Mouse (Mus musculus): ENCODE measurements around the gene Cuedc1. TPM values are rescaled to one million over a fixed set of nuclear protein-coding genes. Genes with fewer than 3 reads are reported as not detected.

The Cuedc1 gene
- polyA plus RNA-seq, 1 experiment from 2014 or later = 31.1 TPM

DNA sequence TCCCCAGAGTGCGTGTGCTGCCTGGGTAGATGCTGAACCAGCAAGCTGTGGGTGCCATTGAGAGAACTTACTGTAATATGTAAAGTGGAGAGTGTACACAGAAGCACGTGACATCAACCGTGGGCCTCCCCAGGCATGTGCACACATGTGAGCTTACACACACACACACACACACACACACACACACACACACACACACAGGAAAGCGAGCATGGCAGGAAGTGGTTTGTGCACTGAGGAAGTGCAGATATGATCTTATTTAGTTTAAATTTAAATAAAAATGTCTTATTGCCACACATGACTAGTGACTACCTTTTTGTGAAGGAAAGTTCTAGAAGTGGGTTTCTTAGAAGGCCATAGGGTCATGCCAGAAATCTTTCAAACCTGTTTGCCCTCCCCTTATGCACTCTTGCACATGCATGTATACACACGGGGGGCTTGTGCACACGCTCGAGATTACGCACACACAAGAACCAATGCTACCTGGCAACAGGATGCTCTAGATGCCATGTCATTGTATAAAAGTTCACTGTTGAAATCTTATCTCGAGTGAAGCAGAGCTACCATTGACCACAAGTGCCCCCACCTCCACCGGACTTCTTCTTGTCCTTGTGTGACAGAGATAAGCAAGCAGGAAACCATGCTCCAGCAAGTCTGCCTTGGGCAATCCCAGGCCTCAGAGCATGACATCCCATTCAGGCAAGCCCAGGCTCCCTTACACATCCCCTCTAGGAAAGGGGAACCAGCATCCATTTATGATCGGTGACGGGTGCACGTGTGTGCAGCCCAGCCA, 47.6 kb downstream of the Cuedc1 start:
- ATAC-seq (ENCODE audit: low FRiP score, low TSS enrichment) = no peak
- no peak overlapping the region for H3K4me3 ChIP-seq (replicated peaks; ENCODE audit: low read depth, low read length)
- H3K27me3 ChIP-seq (ENCODE audit: control insufficient read depth, insufficient read depth, low read length) = no peaks in the 10 kb centered on the region
- DNase-seq = no peak
- no peak overlapping the region for H3K4me2 ChIP-seq (ENCODE audit: low read length)
- WGBS = 89% methylated on average over 13 of the region's 13 CpGs
- peaks cover 43% of the 10 kb centered on the region for H3K4me1 ChIP-seq (ENCODE audit: control insufficient read depth, insufficient read depth, low read length)
- H3K9ac ChIP-seq (replicated peaks; ENCODE audit: low read length) = no peak overlapping the region
- no peaks in the 10 kb centered on the region for H3K9me3 ChIP-seq (ENCODE audit: control insufficient read depth, low read length)
- no peaks in the 10 kb centered on the region for H3K36me3 ChIP-seq (ENCODE audit: control insufficient read depth, insufficient read depth, low read length)
- H3K27ac ChIP-seq (replicated peaks; ENCODE audit: low read depth, low read length) = no peak overlapping the region

DNA sequence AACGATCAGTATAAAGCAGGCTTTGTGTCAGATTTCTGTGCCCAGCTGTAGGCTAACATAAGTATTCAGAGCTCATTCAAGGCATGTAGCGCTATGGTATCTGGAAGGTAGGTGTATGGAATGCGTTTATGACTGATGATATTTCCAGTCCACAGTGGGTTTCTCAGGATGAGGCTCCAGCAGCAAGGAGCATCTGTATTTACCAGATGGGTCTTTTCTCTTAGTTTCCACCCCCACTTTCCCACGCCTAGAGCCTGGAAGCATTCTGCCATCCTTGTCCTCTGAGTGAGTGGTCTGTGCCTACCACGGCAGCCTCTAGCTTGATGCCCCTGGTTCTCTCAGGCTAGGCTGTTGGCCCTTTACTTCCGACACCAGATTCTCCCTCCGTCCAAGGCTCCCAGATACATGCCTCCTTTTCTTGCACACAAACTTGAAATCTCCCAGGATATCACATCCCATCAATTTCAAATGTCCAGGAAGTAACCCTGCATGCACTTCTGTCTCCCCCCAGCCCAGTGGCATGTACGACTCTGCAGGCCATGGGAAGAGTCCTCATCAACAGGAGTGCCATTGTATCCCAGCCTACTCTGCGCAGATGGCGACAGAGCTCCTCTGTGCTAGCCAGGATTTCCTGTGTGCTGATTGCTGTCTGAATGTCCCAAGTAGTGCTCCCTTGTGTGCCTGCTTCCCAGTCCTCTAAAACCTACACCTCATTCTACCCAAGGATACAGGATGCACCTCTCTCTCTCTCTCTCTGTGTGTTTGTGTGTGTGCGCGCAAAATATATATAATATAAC, 48.6 kb downstream of the Cuedc1 start:
- Histone ChIP-seq H3K4me1 (ENCODE audit: control insufficient read depth, insufficient read depth, low read length) (peaks cover 33% of the 10 kb centered on the region), H3K9ac (replicated peaks; ENCODE audit: low read length) (no peak overlapping the region), H3K27ac (replicated peaks; ENCODE audit: low read depth, low read length) (no peak overlapping the region), H3K4me3 (replicated peaks; ENCODE audit: low read depth, low read length) (no peak overlapping the region), H3K36me3 (ENCODE audit: control insufficient read depth, insufficient read depth, low read length) (no peaks in the 10 kb centered on the region), H3K9me3 (ENCODE audit: control insufficient read depth, low read length) (no peaks in the 10 kb centered on the region), H3K27me3 (ENCODE audit: control insufficient read depth, insufficient read depth, low read length) (no peaks in the 10 kb centered on the region), H3K4me2 (ENCODE audit: low read length) (no peak overlapping the region)
- WGBS = 79% methylated on average over 12 of the region's 12 CpGs
- no peak for ATAC-seq (ENCODE audit: low FRiP score, low TSS enrichment)
- no peak for DNase-seq

DNA sequence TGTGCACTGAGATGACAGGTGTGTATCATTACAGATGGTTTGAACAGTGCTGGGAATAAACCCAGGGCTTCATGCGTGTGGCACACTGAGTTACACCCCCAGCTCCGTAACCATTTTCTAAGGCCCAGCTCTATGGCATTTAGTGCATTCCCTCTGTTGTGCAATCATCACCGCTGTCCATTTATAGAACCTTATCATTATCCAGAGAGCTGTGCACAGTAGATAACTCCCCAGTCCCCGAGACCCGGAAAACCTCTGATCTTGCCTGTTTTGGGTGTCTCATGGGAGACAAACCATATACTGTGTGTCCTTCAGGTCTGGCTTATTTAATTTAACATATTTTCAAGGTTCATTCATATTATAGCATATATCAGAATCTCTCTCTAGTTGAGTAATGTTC, 49.5 kb downstream of the Cuedc1 start:
- no peak overlapping the region for H3K4me2 ChIP-seq (ENCODE audit: low read length)
- no peaks in the 10 kb centered on the region for H3K36me3 ChIP-seq (ENCODE audit: control insufficient read depth, insufficient read depth, low read length)
- H3K9ac ChIP-seq (replicated peaks; ENCODE audit: low read length) = no peak overlapping the region
- no peak for DNase-seq
- H3K4me1 ChIP-seq (ENCODE audit: control insufficient read depth, insufficient read depth, low read length) = peaks cover 30% of the 10 kb centered on the region
- no peak overlapping the region for H3K27ac ChIP-seq (replicated peaks; ENCODE audit: low read depth, low read length)
- no peaks in the 10 kb centered on the region for H3K9me3 ChIP-seq (ENCODE audit: control insufficient read depth, low read length)
- 96% methylated on average over 5 of the region's 5 CpGs for WGBS
- no peak for ATAC-seq (ENCODE audit: low FRiP score, low TSS enrichment)
- no peaks in the 10 kb centered on the region for H3K27me3 ChIP-seq (ENCODE audit: control insufficient read depth, insufficient read depth, low read length)
- no peak overlapping the region for H3K4me3 ChIP-seq (replicated peaks; ENCODE audit: low read depth, low read length)

DNA sequence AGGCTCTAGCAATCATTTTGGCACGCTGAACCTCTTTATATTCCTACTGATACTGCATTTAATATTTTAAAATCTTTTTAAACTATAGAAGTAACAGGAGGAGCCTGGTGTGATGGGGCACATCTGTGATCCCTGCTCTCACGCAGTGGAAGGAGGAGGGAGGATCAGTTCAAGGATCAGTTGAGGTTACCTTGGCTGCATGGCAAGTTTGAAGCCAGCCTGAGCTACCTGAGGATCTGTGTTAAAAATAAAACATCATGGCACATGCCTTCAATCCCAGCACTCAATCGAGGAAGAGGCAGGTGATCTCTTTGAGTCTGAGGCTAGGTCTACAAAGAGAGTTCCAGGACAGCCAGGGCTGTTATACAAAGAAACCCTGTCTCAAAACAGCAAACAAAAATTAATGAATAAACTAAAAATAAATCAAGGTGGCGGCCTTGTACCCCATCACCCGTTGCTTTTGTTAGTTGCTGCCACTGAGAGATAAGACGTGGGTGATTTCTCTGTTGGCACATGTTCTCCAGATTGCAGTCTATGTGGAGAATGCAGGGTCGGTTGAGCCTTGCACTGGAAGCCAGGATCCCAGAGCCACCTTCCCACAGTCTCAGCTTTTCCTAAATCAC, 50.3 kb downstream of the Cuedc1 start:
- no peak overlapping the region for H3K9ac ChIP-seq (replicated peaks; ENCODE audit: low read length)
- no peak overlapping the region for H3K4me2 ChIP-seq (ENCODE audit: low read length)
- DNase-seq (no peak), ATAC-seq (ENCODE audit: low FRiP score, low TSS enrichment) (no peak)
- H3K4me3 ChIP-seq (replicated peaks; ENCODE audit: low read depth, low read length) = no peak overlapping the region
- 53% methylated on average over 7 of the region's 7 CpGs for WGBS
- no peaks in the 10 kb centered on the region for H3K27me3 ChIP-seq (ENCODE audit: control insufficient read depth, insufficient read depth, low read length)
- H3K36me3 ChIP-seq (ENCODE audit: control insufficient read depth, insufficient read depth, low read length) = no peaks in the 10 kb centered on the region
- peaks cover 30% of the 10 kb centered on the region for H3K4me1 ChIP-seq (ENCODE audit: control insufficient read depth, insufficient read depth, low read length)
- H3K27ac ChIP-seq (replicated peaks; ENCODE audit: low read depth, low read length) = peak overlapping the region; percentile 46
- H3K9me3 ChIP-seq (ENCODE audit: control insufficient read depth, low read length) = no peaks in the 10 kb centered on the region

DNA sequence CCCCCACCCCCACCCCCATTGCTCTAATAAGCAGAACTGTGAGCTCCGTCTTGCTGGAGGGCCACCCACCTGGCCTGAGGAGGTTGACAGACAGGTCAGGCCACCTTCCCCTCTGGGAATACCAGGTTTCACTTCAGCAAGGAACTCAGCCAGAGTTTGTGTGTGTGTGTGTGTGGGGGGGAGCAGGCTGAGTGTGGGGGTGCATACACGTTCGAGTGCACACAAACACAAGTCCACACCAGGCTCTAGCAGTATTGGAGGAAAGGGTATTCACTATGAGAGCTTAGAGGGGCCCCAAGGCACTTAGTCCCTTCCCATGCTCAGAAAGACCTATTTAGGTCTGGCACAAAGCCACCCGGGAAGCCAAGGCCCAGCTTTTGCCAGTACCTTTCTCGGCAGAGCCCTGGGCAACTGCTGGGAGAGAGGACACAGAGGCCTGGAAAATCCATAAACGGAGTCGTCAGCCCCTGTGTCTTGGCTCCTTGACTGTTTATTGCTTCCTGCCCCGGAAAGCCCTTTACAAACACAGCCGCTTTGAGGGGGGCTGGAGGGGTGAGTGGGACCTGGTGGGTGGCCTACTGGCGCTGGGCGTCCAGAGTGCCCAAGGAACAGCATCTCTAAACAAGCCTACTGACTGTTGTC, 50.9 kb downstream of the Cuedc1 start:
- 7% methylated on average over 11 of the region's 11 CpGs for WGBS
- H3K36me3 ChIP-seq (ENCODE audit: control insufficient read depth, insufficient read depth, low read length) = no peaks in the 10 kb centered on the region
- ATAC-seq (ENCODE audit: low FRiP score, low TSS enrichment) (no peak), DNase-seq (peak; percentile 55)
- H3K4me1 ChIP-seq (ENCODE audit: control insufficient read depth, insufficient read depth, low read length) = peaks cover 28% of the 10 kb centered on the region
- H3K4me3 ChIP-seq (replicated peaks; ENCODE audit: low read depth, low read length) = no peak overlapping the region
- H3K27ac ChIP-seq (replicated peaks; ENCODE audit: low read depth, low read length) = peak overlapping the region; percentile 46
- H3K9me3 ChIP-seq (ENCODE audit: control insufficient read depth, low read length) = no peaks in the 10 kb centered on the region
- H3K9ac ChIP-seq (replicated peaks; ENCODE audit: low read length) = 0 out of 2 replicates have a peak overlapping the region, but pooled peaks have one; percentile 16
- H3K27me3 ChIP-seq (ENCODE audit: control insufficient read depth, insufficient read depth, low read length) = no peaks in the 10 kb centered on the region
- H3K4me2 ChIP-seq (ENCODE audit: low read length) = no peak overlapping the region

DNA sequence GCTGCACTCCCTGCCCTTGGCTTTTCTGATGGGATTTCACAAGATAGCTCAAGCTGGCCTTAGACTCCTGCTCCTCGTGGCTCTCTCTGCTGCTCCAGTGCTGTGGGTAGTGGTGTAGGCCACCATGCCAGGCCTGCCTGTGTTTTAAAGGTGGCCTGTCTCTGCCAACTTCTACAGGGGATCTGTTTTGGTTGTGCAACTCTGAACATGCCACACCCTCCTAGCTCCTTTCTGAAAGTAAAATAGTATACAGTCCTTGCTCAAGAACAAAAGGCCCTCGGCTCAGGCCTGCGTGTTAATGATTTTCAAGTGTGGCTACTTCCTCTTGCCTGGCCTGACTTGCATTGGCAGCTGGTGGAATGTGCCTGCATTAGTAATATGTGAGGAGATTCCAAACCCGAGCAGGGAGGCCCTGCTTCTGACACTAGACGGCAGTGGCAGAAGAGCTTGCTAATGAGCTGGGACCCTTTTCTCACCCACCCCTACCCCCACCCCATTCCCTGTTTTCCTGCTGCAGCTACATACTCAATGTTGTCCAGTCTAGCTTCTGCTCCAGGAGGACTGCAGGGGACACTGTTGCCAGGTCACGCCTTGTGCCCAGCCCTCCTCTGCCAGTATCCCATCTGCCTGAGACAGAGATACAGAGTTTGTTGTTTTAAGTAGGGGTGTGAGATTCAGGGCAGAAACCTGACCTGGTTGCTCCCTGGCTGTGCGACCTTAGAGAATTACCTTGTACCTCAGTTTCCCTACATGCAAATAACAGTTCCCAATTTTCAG, 53.7 kb downstream of the Cuedc1 start:
- DNase-seq (no peak), ATAC-seq (ENCODE audit: low FRiP score, low TSS enrichment) (no peak)
- no peaks in the 10 kb centered on the region for H3K27me3 ChIP-seq (ENCODE audit: control insufficient read depth, insufficient read depth, low read length)
- no peak overlapping the region for H3K4me3 ChIP-seq (replicated peaks; ENCODE audit: low read depth, low read length)
- H3K36me3 ChIP-seq (ENCODE audit: control insufficient read depth, insufficient read depth, low read length) = no peaks in the 10 kb centered on the region
- WGBS = 38% methylated on average over 7 of the region's 7 CpGs
- peaks cover 26% of the 10 kb centered on the region for H3K4me1 ChIP-seq (ENCODE audit: control insufficient read depth, insufficient read depth, low read length)
- 0 out of 2 replicates have a peak overlapping the region, but pooled peaks have one; percentile 26 for H3K27ac ChIP-seq (replicated peaks; ENCODE audit: low read depth, low read length)
- H3K9me3 ChIP-seq (ENCODE audit: control insufficient read depth, low read length) = no peaks in the 10 kb centered on the region
- no peak overlapping the region for H3K4me2 ChIP-seq (ENCODE audit: low read length)
- H3K9ac ChIP-seq (replicated peaks; ENCODE audit: low read length) = no peak overlapping the region

DNA sequence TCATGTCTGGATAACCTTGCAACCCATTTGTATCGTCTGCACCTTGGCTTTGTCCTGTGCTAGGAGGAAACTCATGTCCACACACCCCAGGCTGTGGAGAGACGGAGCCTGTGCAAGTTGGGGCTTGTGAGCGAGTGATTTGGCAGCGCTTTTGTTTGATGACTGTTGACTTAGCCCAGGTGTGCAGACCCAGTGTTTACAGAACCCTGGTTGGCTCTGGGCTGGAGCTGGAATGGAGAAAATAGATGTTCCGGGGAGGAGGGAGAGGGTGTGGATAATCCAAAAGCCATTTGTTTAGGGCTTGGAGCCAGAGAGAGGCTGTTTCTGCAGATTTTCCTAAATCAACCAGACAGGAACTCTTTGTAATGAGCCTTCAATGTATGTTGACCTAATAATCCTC, 56.0 kb downstream of the Cuedc1 start:
- no peak for DNase-seq
- no peak for ATAC-seq (ENCODE audit: low FRiP score, low TSS enrichment)
- Histone ChIP-seq H3K4me1 (ENCODE audit: control insufficient read depth, insufficient read depth, low read length) (peaks cover 17% of the 10 kb centered on the region), H3K9ac (replicated peaks; ENCODE audit: low read length) (no peak overlapping the region), H3K27ac (replicated peaks; ENCODE audit: low read depth, low read length) (no peak overlapping the region), H3K27me3 (ENCODE audit: control insufficient read depth, insufficient read depth, low read length) (no peaks in the 10 kb centered on the region), H3K36me3 (ENCODE audit: control insufficient read depth, insufficient read depth, low read length) (no peaks in the 10 kb centered on the region), H3K4me3 (replicated peaks; ENCODE audit: low read depth, low read length) (no peak overlapping the region), H3K9me3 (ENCODE audit: control insufficient read depth, low read length) (no peaks in the 10 kb centered on the region), H3K4me2 (ENCODE audit: low read length) (no peak overlapping the region)
- WGBS = 77% methylated on average over 5 of the region's 5 CpGs

DNA sequence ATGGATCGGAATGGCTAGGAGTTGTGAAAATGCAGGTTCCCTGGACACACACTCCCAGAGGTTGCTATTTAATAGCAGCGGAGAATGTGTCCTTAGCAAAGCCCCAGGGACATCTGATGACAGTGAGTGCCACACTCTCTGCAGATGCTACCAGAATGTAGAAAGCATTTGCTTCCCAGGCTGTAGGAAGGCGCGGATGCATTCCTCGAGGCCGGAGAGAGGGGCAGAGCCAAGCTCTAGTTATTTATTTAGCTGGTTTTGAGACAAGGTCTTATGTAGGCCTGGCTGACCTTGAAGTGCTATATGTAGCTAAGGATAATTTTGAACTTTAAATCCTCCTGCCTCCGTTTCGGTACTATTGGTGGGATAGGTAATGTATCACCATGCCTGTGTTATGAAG, 56.6 kb downstream of the Cuedc1 start:
- H3K27me3 ChIP-seq (ENCODE audit: control insufficient read depth, insufficient read depth, low read length) = no peaks in the 10 kb centered on the region
- no peak overlapping the region for H3K4me3 ChIP-seq (replicated peaks; ENCODE audit: low read depth, low read length)
- no peaks in the 10 kb centered on the region for H3K9me3 ChIP-seq (ENCODE audit: control insufficient read depth, low read length)
- H3K27ac ChIP-seq (replicated peaks; ENCODE audit: low read depth, low read length) = no peak overlapping the region
- DNase-seq (no peak), ATAC-seq (ENCODE audit: low FRiP score, low TSS enrichment) (no peak)
- H3K4me2 ChIP-seq (ENCODE audit: low read length) = no peak overlapping the region
- no peak overlapping the region for H3K9ac ChIP-seq (replicated peaks; ENCODE audit: low read length)
- H3K36me3 ChIP-seq (ENCODE audit: control insufficient read depth, insufficient read depth, low read length) = no peaks in the 10 kb centered on the region
- 72% methylated on average over 8 of the region's 8 CpGs for WGBS
- H3K4me1 ChIP-seq (ENCODE audit: control insufficient read depth, insufficient read depth, low read length) = peaks cover 14% of the 10 kb centered on the region; the same call in 1 of the 2 replicates
